Mouse (Mus musculus) kidney, adult 2 months (tissue): ENCODE results near the gene Vsir.

ENCODE experiments used
- CTCF ChIP-seq: fragments of 200-500 bp; conservative IDR thresholded peaks from 2 replicates; pipeline ENCODE4 v1.5.1; 2011; ENCODE audit warnings: low read depth, mild to moderate bottlenecking, control low read depth, low read length, moderate library complexity, mixed read lengths; ENCODE audit not compliant: insufficient read depth, insufficient read length
- POLR2A ChIP-seq: fragments of 200-500 bp; IDR thresholded peaks from one replicate; pipeline ENCODE4 v1.6.1; 2011; ENCODE audit warnings: low read depth, low read length, control low read depth

GRCm38 (mm10) chr10:60376704-60377103 lies 30.1 kb downstream of the Vsir start:
- no peak for TF ChIP-seq POLR2A
- TF ChIP-seq CTCF, result no peak
